Mouse (Mus musculus) left cerebral cortex, postnatal 25 days (tissue): ENCODE measurements around the gene Coro1c. TPM values are rescaled to one million over a fixed set of nuclear protein-coding genes. Genes with fewer than 3 reads are reported as not detected.
"Not testable (repeated sequence)": the region's sequence is repeated elsewhere in the genome, so short reads cannot be mapped to it uniquely, and the experiment has no call there.

ENCODE experiments used
- DNase-seq, 2 experiments: peaks; one replicate each; pipeline ENCODE4 v3.0.0; 2022; ENCODE audit warnings: low spot score in 2 of 2, mixed read lengths in 1 of 2
- intact Hi-C: fragments of 180-260 bp; cut with DNase I; formaldehyde crosslinking; loops from one replicate; pipeline ENCODE4 v1.15.1; 2025
- total RNA-seq, 2 experiments: library from RNA; stranded (reverse); gene quantifications; 2 replicates each; pipeline ENCODE4 v1.2.3; 2021

Gene Coro1c
- total RNA-seq, 2 experiments from 2014 or later: 76.1 to 77.5 TPM

DNA sequence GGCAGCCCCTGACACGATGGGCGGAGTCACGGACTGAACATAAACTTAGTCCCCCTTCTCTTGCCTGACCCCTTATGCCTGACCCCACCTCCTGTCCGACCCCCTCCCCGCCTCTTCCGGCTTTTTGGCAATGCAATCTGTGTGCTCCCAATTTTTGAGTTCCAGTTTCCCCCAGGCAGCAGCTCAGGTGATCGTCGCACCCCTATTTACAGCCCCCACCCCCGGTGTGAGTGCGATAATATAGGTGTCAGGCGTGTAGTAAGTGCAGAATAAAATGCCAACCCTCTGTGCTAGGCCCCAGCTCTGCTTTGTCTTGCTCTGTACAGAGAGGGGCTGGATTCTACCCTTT lies 93.5 kb downstream of the Coro1c start:
- no peak for DNase-seq
- intact Hi-C loops: loop anchor here (1.0 to 10.0 kb wide), 2 partner anchors 42 to 450 kb away; no protein-coding TSS in a partner anchor

DNA sequence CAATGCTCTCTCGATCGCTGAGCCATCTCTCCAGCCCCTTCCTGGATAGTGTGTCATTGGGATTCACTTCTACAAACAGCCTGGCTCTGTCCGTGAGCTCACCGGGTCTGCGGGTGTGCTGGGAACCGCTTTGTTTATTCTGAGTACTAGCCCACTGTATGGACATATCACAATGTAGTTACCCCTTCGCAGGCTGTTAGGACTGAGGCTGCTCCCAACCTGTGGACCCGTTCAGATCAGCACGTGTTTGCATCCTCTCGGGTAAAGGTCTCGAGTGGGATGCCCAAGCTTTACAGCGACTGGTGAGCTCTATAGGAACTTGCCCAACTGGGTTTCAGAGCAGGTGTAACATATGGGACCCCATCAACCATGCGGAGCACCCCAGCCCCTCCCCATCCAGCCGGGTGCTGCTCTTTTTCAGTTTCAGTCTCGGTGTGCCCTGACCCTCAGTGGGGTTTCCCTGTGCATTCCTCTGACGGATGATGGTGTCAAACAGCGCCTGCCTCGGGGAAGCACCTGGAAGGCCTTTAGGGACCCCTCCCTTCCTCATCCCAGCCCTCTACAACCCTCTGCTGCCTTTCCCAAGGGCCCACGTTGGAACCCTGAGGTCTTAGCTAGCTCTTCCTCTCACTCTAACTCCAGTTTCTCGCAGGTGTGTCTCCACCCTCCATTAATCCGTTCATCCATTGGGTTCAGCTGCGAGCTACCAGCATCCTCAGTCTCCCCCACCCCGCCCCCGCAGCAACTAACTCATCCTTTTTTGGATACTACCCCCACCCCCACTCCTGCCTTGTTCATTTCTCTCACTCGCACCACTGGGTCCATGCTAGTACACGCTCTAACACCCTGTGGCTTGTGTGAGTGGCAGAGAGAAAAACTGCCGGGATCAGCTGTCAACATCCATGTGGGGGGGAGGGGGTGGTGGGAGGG lies 94.2 kb downstream of the Coro1c start:
- intact Hi-C loops: loop anchor here (1.0 to 10.0 kb wide), 2 partner anchors 41 to 450 kb away; no protein-coding TSS in a partner anchor
- DNase-seq: no peak

DNA sequence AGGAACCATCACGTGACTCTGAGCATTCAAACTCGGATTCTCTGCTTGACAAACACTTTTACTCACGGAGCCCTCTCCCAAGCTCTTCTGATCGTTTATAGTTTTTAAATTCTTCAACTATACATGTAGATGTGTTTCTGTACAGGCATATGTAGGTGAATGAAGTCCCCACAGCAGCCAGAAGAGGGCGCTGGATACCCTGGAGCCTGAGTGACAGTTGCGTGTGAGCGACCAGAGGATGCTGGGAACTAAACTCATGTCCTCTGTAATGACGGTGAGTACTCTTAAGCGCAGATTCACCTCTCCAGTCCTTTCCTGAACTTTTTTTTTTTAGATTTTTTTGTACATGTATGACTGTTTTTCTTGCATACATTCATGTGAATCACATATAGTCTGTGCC lies 95.0 kb downstream of the Coro1c start:
- no peak for DNase-seq

DNA sequence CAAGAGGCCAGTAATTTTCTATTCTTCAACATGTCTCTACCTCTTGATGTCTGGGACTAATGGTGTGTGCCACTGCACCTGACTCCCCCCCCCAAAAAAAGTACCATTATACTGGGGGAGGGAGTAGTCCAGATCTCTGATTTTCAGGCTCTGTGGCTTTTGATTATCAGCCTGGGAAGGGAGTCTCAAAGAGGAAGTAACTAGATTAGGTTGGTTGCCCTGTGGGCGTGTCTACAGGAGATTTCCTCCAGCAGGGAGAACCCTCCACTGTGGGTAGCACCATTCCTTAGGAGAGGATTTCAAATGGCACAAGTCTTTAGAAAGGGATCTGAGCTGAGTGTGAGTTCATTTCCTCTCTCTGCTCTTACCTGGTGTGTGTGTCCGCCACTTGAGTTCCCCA lies 95.9 kb downstream of the Coro1c start:
- no peak for DNase-seq
- intact Hi-C loops: loop anchor here (10.0 kb wide), 1 partner anchor 448 kb away; no protein-coding TSS in a partner anchor

More for the DNA sequence above, 95.0 kb downstream of the Coro1c start:
- intact Hi-C loops: loop anchor here (10.0 kb wide), 1 partner anchor 449 kb away; no protein-coding TSS in a partner anchor

DNA sequence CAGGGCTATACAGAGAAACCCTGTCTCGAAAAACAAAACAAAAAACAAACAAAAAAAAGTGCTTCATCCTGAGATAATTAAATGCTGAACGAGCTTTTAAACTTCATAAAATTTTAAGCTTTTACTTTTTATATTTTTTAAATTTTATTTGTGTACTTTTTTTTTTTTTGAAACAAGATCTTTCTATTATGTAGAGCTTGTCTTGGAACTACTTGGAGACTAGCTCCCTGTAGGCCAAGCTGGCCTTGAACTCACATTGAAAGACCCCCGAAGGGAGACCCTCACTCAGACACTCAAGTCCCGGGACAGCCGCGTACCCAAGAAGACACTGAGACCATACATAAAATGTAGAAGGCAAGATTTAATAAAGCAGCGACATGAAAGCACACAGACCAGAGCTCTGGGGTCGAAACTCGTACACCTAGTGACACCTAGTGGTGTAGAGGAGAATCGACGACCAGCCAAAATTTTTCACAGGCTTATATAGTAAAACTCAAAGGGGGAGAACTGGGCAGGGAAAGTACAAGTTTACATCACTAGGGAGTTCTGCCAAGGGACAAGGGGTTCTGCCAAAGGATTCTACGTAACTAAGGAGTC lies 96.6 kb downstream of the Coro1c start:
- intact Hi-C loops: loop anchor here (10.0 kb wide), 1 partner anchor 447 kb away; no protein-coding TSS in a partner anchor
- not testable (repeated sequence) for DNase-seq

DNA sequence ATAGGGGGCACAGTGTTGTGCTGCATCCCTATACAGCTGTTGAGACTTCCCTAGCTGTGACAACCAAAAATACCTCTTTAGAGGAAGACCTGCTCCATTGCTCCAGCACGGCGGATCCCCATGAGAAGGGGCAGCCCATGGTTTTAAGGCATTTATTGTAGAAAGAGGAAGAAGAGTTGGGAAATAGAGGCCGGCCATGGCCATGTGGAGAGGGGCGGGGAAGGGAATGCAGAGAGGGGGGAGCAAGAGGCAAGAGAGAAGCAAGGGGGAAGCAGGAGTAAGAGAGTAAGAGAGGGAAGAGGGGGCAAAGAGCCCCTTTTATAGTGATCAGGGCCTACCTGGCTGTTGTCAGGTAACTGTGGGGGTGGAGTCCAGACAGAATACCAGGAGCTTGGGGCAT lies 98.4 kb downstream of the Coro1c start:
- intact Hi-C loops: loop anchor here (10.0 kb wide), 1 partner anchor 445 kb away; no protein-coding TSS in a partner anchor
- no peak for DNase-seq

DNA sequence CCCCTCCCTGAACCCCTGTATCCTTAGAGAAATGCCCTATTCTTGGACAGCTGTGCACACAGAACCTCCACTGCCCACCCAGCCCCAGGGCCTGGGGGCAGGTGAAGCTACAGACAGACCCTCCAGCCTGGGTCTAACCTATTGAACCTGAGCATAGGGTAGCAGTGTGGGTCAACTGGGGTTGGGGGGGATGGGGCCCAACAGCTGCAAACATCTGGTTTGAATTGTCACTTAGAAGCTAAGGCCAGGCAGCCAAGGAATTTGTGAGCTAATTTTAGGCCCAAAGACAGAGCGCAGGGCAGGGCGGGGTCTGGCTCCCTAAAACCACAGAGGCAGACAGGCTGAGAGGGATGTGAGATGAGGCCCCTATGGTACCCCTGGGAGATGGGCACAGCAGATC lies 100.4 kb downstream of the Coro1c start:
- intact Hi-C loops: no loop called here
- no peak for DNase-seq

DNA sequence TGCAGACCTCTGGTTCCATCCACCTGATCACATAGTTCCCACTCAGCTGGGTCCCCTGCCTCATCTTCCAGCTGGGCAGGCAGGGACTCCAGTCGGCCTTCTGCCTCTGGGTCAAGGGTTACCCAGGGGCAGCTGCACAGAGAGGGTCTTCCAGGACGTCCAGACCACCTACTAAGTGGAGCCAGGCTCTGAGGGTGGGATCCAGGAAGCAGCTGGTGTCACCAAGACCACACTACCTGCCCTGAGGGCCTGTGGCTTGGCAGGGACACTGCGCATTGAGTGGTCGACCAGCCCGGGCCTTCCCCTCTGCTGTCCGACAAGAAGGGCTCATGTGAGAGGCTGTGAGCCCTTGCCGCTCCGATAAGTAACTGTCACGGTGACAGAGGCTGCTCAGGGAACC lies 100.8 kb downstream of the Coro1c start:
- DNase-seq: no peak
- intact Hi-C loops: no loop called here

DNA sequence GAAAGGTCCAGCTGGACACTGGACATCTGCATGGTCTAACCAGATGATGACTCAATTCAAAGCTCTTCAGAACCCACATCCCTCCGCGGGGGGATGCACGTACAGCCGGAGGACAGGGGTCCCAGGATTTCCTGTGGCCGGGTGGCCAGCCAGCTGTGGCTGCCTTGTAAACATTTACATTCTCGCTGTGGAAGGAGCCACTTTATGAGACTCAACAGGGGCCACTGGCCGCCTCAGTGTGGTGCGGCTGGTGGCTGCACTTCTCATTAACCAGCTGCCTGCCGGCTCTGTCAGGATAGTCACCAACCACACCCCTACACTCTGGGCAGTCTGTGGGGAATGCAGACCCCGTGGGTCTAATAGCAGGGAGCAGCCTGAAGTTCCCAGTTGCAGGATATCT lies 102.1 kb downstream of the Coro1c start:
- intact Hi-C loops: no loop called here
- DNase-seq: no peak

DNA sequence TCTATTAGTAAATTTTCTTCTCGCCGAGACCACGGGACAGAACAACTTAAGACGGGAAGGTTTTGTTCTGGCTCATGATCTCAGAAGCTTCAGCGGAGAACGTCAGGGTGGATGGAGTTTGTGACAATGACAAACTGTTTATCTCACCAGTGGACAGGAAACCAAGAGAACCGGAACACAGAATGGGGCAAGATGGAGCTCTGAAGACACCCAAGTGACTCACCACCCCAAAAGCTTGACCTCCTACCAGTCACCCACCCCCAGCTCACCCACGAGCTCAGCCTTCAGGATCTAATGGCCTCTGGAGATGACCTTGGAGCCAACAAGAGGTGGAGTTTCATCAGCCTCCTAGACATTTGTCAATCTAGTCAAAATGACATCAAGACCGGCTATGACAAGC lies 103.3 kb downstream of the Coro1c start:
- DNase-seq: no peak
- intact Hi-C loops: no loop called here

DNA sequence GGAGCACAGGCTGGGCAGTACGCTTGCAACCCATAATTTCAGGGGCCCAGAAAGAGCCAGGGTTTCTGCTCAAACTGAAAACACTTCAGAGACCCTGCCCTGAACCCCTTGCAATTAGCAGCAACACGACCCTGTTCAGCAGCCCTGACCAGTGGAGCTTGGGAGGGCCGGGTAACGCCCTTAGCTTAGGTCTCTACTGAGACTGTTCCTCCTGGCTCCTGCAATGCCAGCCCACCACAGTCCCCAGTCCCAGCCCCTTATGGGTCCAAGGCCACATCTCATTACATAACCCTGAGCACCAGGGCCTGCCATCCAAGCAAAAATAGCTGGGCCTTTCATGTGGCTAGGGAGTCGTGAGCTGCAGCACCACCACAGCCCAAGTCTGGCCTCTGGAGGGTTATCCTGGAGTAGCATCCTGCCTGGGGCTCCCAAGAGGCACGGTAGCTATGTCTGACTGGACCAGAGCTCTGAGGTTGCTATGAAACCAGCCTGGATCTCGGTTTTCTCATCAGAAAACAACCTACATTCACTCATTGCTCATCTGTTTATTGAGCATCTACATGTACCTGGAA lies 104.1 kb downstream of the Coro1c start:
- intact Hi-C loops: no loop called here
- no peak for DNase-seq

DNA sequence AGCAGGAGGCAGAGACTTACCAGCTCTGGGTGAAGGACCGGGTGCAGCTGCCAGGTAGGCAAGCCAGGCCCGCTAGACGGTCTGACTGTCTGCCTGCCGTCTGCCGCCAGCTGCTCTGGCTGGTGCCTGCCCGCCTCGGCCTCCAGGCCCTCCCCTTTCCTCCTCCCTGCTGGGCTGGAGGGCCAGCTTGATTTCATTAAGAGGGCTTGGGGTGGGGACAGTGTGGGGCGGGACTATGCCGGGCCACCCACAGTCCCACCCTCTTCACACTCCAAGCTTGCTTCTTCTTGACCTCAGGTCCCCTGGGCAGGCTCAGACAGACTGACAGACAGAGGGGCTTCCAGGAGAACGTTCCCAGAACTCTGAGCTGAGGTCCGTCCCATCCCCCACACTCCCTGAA lies 108.3 kb downstream of the Coro1c start, which contains the start of gene Tmem119:
Tmem119 (minus strand) TSS at position 237 of the 400 bp plus-strand sequence.
- peak in 1 of 2 experiments; percentile 34 for DNase-seq
- intact Hi-C loops: no loop called here

DNA sequence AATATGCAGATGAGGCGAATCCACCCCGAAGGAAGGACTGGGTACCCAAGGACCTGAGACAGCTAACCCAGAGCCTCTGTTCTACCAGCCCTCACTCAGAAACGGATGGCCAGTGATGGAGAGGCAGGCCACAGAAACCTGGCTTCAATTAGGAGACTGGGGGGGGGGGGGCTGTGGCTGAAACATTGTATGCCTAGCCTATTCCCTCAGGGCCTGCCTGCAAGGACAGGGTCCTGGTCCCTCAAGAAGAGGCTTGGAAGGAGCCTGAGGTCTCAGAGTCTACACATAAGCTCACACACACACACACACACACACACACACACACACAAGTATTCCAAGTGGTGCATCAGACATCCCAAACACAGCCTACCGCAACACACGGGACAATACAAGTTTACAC lies 108.9 kb downstream of the Coro1c start:
- DNase-seq: no peak
- intact Hi-C loops: no loop called here

DNA sequence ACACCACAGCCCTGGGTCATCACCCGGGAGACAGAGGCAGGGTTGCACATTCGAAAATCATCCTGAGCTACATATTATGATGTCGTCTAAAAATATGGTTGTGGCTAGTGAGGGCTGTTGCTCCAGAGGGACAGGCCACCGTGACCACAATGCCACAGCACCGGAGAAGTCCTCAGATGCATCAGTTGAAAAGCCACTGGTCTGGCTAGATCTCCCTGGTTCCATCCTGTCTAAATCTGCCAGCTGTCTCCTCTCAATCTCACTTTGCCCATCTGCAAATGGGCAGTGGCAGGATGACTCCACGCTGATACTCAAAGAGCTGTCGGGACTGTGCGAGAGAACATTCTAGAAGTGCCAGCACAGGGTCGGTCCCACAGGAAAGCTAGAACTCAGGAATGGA lies 110.0 kb downstream of the Coro1c start:
- intact Hi-C loops: no loop called here
- DNase-seq: no peak

DNA sequence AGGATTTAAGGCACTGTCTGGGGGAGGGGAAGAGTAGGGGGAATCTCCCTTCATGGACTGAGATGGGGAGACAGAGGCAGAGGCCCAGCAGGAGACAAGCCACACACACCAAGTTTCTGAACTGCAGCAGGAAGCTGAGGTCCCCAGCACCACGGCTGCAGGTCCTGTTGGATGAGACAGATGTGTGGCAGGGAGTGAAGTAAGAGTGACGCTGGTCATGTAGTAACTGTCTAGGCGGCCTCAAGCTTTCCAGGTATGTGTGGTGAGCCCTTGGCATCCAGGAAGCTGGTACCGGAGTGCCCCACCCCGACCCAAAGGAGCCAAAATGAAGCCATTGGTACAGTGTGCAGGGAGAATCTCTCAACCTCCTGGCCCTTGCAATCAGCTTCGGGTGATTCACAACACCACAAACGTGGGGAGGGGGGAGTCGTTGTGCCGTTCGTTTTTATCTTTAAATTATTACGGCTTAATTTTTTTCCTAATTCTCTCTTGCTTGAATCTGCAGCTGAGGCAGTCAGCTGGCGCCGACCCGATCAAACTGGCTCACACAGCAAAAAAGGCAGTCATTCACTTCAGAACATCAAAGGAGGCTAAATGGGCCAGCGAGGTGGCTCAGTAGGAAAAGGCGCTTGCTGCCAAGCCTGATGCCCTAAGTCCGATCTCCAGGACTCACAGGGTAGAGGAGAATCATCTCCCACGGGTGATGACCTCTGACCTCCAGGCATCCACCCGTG lies 111.2 kb downstream of the Coro1c start:
- intact Hi-C loops: no loop called here
- DNase-seq: no peak

DNA sequence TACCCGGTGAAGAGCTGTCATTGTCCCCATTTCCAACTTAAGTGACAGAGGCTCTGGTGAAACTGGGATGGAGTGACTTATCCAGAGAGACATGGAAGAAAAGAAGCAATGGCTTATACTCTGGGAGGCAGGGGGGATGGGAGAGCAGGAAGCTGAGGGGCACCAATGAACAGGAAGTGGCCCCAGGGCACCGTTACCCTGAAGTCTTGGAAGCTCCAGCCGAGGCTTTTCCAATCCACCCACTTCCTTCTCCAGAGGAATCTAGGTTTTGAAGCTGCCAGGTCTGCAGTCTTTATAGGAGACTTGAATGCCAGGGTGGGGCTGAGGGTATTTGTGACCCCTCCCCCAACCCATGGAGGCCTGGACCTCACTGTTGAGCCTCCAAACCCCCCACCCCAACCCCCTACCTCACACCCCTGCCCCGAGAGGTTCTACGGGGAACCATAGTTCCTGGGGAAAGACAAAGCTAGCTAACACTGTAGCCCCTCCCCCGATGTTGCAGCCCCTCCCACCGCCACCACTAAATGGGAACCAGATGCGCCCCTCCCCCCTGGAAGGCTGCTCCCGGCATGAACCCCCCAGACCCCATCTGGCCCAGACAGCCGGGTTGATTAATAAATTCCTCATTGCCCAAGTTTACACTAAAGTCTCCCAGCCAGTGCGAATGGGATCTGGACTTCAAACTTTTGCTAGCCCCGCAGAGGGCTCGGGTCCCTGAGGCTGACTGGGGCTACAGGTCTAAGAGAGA lies 112.0 kb downstream of the Coro1c start:
- intact Hi-C loops: no loop called here
- no peak for DNase-seq
